Mouse (Mus musculus): ENCODE results near the gene Lpar2. TPM values are rescaled to one million over a fixed set of nuclear protein-coding genes. Genes with fewer than 3 reads are reported as not detected.

The Lpar2 gene
- polyA plus RNA-seq, 1 experiment from 2014 or later, result 0.65 TPM

GRCm38 (mm10) chr8:69794901-69795300 lies 27.3 kb upstream of the Lpar2 start:
- Histone ChIP-seq H3K4me1 (peaks cover 19% of the 10 kb centered on the region), H3K4me2 (replicated peaks) (no peak overlapping the region), H3K9ac (replicated peaks) (no peak overlapping the region), H3K9me3 (no peaks in the 10 kb centered on the region), H3K36me3 (peaks cover 68% of the 10 kb centered on the region), H3K27ac (replicated peaks) (no peak overlapping the region), H3K4me3 (no peak overlapping the region), H3K27me3 (no peaks in the 10 kb centered on the region)
- no peak for ATAC-seq (ENCODE audit: low FRiP score, low read depth)
- WGBS, result 98% methylated on average over 6 of the region's 6 CpGs

DNA sequence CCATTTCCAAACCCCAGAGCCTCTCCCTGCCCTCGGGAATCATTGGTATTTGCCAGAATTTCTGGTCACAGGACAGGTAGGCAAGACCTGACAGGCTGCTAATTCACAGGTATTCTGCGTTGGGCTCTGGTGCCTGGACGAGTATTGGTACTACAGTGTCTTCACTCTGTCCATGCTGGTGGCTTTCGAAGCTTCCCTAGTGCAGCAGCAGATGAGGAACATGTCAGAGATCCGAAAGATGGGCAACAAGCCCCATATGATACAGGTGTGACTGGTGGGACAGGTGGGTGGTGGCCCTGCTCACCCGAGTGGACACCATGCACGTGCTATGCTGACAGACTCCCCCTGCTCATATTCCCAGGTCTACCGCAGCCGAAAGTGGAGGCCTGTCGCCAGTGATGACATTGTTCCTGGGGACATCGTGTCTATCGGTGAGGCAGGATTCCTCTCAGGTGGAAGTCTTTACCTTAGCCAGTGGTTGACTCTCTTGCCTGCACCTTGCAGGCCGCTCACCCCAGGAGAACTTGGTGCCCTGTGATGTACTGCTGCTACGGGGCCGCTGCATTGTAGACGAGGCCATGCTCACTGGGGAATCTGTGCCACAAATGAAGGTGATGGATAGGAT lies 25.4 kb upstream of the Lpar2 start:
- 95% methylated on average over 16 of the region's 16 CpGs for WGBS
- Histone ChIP-seq H3K27me3 (no peaks in the 10 kb centered on the region), H3K27ac (replicated peaks) (no peak overlapping the region), H3K4me1 (peaks cover 15% of the 10 kb centered on the region), H3K36me3 (peaks cover 85% of the 10 kb centered on the region), H3K4me3 (no peak overlapping the region), H3K9me3 (no peaks in the 10 kb centered on the region), H3K4me2 (replicated peaks) (no peak overlapping the region), H3K9ac (replicated peaks) (no peak overlapping the region)
- no peak for ATAC-seq (ENCODE audit: low FRiP score, low read depth)

DNA sequence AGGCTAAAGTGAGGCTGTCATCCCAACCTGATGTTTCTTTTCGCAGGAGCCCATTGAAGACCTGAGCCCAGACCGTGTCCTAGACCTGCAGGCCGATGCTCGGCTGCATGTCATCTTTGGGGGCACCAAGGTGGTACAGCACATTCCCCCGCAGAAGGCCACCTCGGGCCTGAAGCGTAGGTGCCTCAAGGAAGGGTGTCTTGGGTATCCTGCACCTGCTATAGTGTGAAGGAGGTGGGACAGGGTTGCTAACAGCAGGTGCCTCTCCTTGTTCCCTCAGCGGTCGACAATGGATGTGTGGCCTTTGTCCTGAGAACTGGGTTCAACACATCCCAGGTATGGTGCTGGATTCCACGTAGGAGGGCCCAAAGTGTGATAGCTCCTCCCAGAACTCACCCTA lies 24.6 kb upstream of the Lpar2 start:
- H3K9me3 ChIP-seq, result no peaks in the 10 kb centered on the region
- peaks cover 7% of the 10 kb centered on the region for H3K4me1 ChIP-seq
- ATAC-seq (ENCODE audit: low FRiP score, low read depth), result no peak
- H3K4me3 ChIP-seq, result no peak overlapping the region
- no peak overlapping the region for H3K9ac ChIP-seq (replicated peaks)
- H3K36me3 ChIP-seq, result peaks cover 94% of the 10 kb centered on the region
- H3K27me3 ChIP-seq, result no peaks in the 10 kb centered on the region
- H3K4me2 ChIP-seq (replicated peaks), result no peak overlapping the region
- no peak overlapping the region for H3K27ac ChIP-seq (replicated peaks)
- WGBS, result 93% methylated on average over 10 of the region's 10 CpGs

- Histone ChIP-seq H3K9me3 (no peaks in the 10 kb centered on the region), H3K4me1 (no peaks in the 10 kb centered on the region), H3K9ac (replicated peaks) (no peak overlapping the region), H3K27me3 (no peaks in the 10 kb centered on the region), H3K27ac (replicated peaks) (no peak overlapping the region), H3K4me2 (replicated peaks) (no peak overlapping the region), H3K4me3 (no peak overlapping the region), H3K36me3 (peaks cover 98% of the 10 kb centered on the region)
- ATAC-seq (ENCODE audit: low FRiP score, low read depth), result no peak
- WGBS, result 89% methylated on average over 8 of the region's 8 CpGs
These were observed 23.0 kb upstream of the Lpar2 start for GRCm38 (mm10) chr8:69799261-69799660.

GRCm38 (mm10) chr8:69799946-69800345 lies 22.3 kb upstream of the Lpar2 start:
- peaks cover 96% of the 10 kb centered on the region for H3K36me3 ChIP-seq
- H3K9me3 ChIP-seq, result no peaks in the 10 kb centered on the region
- no peak overlapping the region for H3K9ac ChIP-seq (replicated peaks)
- no peak overlapping the region for H3K4me3 ChIP-seq
- WGBS, result 96% methylated on average over 5 of the region's 5 CpGs
- no peaks in the 10 kb centered on the region for H3K27me3 ChIP-seq
- no peak overlapping the region for H3K4me2 ChIP-seq (replicated peaks)
- no peak for ATAC-seq (ENCODE audit: low FRiP score, low read depth)
- H3K27ac ChIP-seq (replicated peaks), result no peak overlapping the region
- H3K4me1 ChIP-seq, result no peaks in the 10 kb centered on the region

DNA sequence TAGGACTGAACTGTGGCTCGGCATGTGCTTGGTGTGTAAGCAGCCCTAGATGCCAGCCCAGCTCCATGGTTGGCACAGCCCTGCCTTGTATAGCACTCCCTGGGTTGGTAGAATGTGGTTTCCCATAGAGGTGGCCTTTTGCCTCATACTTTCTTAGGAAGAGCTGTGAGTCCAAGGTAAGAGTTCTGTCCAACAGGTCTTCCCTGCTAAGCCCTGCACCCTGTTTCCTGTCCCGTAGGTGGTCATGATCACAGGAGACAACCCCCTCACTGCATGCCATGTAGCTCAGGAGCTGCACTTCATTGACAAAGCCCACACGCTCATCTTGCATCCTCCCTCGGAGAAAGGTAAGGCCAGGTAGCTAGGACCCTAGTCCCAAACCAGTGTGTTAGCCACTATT lies 20.4 kb upstream of the Lpar2 start:
- H3K27ac ChIP-seq (replicated peaks), result no peak overlapping the region
- no peaks in the 10 kb centered on the region for H3K4me1 ChIP-seq
- no peaks in the 10 kb centered on the region for H3K9me3 ChIP-seq
- H3K4me2 ChIP-seq (replicated peaks), result no peak overlapping the region
- no peak overlapping the region for H3K4me3 ChIP-seq
- peaks cover 96% of the 10 kb centered on the region for H3K36me3 ChIP-seq
- no peak overlapping the region for H3K9ac ChIP-seq (replicated peaks)
- ATAC-seq (ENCODE audit: low FRiP score, low read depth), result no peak
- 92% methylated on average over 4 of the region's 4 CpGs for WGBS
- H3K27me3 ChIP-seq, result no peaks in the 10 kb centered on the region

DNA sequence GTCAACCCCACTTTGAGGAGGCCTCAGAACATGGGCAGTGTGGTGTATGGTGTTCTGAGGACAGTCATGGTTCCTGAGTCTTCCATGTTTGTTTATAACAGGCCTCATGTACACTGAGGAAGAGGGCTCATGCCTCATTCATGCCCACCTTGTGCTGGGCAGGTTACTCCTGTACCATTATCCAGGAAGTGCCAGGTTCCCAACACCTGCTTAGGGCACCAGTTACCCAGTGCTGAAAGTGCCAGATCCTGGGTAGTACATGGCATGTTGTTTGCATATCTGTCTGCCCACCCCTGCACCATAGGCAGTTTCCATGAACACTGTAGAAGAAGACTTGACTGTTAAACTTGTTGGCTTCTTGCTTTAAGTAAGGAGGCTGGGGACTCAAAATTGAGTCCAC lies 20.0 kb upstream of the Lpar2 start:
- Histone ChIP-seq H3K4me3 (no peak overlapping the region), H3K27me3 (no peaks in the 10 kb centered on the region), H3K27ac (replicated peaks) (no peak overlapping the region), H3K4me1 (no peaks in the 10 kb centered on the region), H3K9me3 (no peaks in the 10 kb centered on the region), H3K9ac (replicated peaks) (no peak overlapping the region), H3K4me2 (replicated peaks) (no peak overlapping the region), H3K36me3 (peaks cover 96% of the 10 kb centered on the region)
- ATAC-seq (ENCODE audit: low FRiP score, low read depth), result no peak

GRCm38 (mm10) chr8:69803366-69803765 lies 18.9 kb upstream of the Lpar2 start:
- H3K9me3 ChIP-seq, result no peaks in the 10 kb centered on the region
- WGBS, result 88% methylated on average over 7 of the region's 7 CpGs
- ATAC-seq (ENCODE audit: low FRiP score, low read depth), result no peak
- peaks cover 95% of the 10 kb centered on the region for H3K36me3 ChIP-seq
- H3K4me2 ChIP-seq (replicated peaks), result no peak overlapping the region
- H3K4me1 ChIP-seq, result peaks cover 2% of the 10 kb centered on the region; the same call in 1 of the 2 replicates
- no peaks in the 10 kb centered on the region for H3K27me3 ChIP-seq
- H3K4me3 ChIP-seq, result no peak overlapping the region
- no peak overlapping the region for H3K27ac ChIP-seq (replicated peaks)
- H3K9ac ChIP-seq (replicated peaks), result no peak overlapping the region

GRCm38 (mm10) chr8:69804537-69804936 lies 17.7 kb upstream of the Lpar2 start:
- Histone ChIP-seq H3K4me3 (no peak overlapping the region), H3K36me3 (peaks cover 83% of the 10 kb centered on the region), H3K9me3 (no peaks in the 10 kb centered on the region), H3K9ac (replicated peaks) (no peak overlapping the region), H3K4me1 (peaks cover 12% of the 10 kb centered on the region), H3K27ac (replicated peaks) (no peak overlapping the region), H3K27me3 (no peaks in the 10 kb centered on the region), H3K4me2 (replicated peaks) (no peak overlapping the region)
- no peak for ATAC-seq (ENCODE audit: low FRiP score, low read depth)
- WGBS, result 87% methylated on average over 6 of the region's 6 CpGs

GRCm38 (mm10) chr8:69805086-69805485 lies 17.1 kb upstream of the Lpar2 start:
- Histone ChIP-seq H3K4me2 (replicated peaks) (no peak overlapping the region), H3K9ac (replicated peaks) (no peak overlapping the region), H3K27me3 (no peaks in the 10 kb centered on the region), H3K4me1 (peaks cover 16% of the 10 kb centered on the region), H3K9me3 (no peaks in the 10 kb centered on the region), H3K36me3 (peaks cover 78% of the 10 kb centered on the region), H3K27ac (replicated peaks) (no peak overlapping the region), H3K4me3 (no peak overlapping the region)
- no peak for ATAC-seq (ENCODE audit: low FRiP score, low read depth)
- WGBS, result 94% methylated on average over 10 of the region's 10 CpGs

DNA sequence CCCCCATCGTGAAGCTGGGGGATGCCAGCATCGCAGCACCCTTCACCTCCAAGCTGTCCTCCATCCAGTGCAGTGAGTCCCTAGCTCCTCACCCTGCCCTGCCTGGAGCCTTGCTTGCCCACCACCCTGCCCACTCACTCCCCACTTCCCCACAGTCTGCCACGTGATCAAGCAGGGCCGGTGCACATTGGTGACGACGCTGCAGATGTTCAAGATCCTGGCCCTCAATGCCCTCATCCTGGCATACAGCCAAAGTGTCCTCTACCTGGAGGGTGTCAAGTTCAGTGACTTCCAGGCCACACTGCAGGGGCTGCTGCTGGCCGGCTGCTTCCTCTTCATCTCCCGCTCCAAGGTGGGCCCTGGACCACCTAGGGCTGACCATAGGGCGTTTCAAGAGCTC lies 16.7 kb upstream of the Lpar2 start:
- WGBS, result 93% methylated on average over 9 of the region's 9 CpGs
- Histone ChIP-seq H3K27me3 (no peaks in the 10 kb centered on the region), H3K27ac (replicated peaks) (no peak overlapping the region), H3K4me3 (no peak overlapping the region), H3K4me2 (replicated peaks) (no peak overlapping the region), H3K36me3 (peaks cover 74% of the 10 kb centered on the region), H3K9ac (replicated peaks) (no peak overlapping the region), H3K4me1 (peaks cover 16% of the 10 kb centered on the region), H3K9me3 (no peaks in the 10 kb centered on the region)
- no peak for ATAC-seq (ENCODE audit: low FRiP score, low read depth)

GRCm38 (mm10) chr8:69807236-69807635 lies 15.0 kb upstream of the Lpar2 start:
- Histone ChIP-seq H3K36me3 (peaks cover 70% of the 10 kb centered on the region), H3K9me3 (no peaks in the 10 kb centered on the region), H3K4me2 (replicated peaks) (no peak overlapping the region), H3K27me3 (no peaks in the 10 kb centered on the region), H3K4me3 (no peak overlapping the region), H3K27ac (replicated peaks) (no peak overlapping the region), H3K4me1 (peaks cover 16% of the 10 kb centered on the region), H3K9ac (replicated peaks) (no peak overlapping the region)
- ATAC-seq (ENCODE audit: low FRiP score, low read depth), result no peak
- 84% methylated on average over 5 of the region's 5 CpGs for WGBS
